Mouse (Mus musculus): Measurements from ENCODE around the gene Rab8b.
"Not testable (repeated sequence)": the region's sequence is repeated elsewhere in the genome, so short reads cannot be mapped to it uniquely, and the experiment has no call there.

Gene Rab8b

DNA sequence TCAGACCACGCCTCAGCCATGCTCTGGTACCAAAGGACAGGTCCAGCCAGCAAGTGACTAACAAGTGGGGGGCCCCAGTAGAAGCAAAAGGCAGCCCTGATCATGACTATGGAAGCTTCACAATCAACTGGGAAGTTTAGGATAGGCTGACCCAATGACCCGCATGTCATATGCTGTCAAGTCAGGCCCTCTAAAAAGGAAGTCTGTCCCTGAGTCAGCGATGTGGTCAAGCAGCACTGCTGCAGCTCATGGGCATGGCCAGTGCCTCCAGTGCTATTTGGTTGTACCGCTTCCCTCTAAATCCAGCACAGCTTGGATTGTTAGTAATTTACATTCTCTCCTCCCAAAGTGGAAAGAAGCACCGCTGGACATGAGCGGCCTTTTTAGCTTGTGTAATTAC is 32.7 kb downstream of the Rab8b start:
- DNase-seq (ENCODE audit: low spot score): peak; percentile 28

DNA sequence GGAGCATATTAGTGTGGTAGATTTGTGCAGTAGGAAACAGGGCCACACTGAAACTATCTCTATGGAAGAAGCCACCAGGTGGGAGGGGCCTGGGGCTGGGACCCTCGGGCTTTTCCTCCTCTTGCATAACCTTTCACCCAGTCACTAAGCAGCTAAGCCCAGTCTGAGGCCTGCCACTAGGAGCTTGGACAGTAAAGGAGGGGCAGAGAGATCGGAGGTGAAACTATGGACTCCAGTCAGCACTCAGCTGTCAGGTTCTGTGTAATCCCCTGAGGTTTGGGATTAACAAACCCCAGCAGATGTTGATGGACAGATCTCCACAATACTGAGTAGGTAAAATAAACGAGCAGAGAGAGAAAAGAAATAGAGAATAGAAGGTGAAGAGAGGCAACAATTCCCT is 33.1 kb downstream of the Rab8b start:
- no peak for DNase-seq (ENCODE audit: low spot score)

DNA sequence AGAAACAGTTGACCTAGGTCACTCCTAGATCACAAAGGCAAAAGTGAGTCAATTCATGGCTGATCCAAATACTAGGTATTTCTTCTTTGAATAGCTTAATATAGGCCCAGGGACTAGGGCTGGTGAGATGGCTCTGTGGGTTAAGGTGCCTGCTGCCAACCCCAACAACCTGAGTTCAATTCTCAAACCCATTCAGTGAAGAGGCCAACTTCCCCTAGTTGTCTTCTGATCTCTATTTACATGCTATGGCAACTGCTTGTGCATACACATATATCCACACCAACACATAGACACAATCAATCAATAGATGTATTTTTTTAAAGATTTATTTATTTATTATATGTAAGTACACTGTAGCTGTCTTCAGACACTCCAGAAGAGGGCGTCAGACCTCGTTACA is 34.9 kb downstream of the Rab8b start:
- no peak for DNase-seq (ENCODE audit: low spot score)

DNA sequence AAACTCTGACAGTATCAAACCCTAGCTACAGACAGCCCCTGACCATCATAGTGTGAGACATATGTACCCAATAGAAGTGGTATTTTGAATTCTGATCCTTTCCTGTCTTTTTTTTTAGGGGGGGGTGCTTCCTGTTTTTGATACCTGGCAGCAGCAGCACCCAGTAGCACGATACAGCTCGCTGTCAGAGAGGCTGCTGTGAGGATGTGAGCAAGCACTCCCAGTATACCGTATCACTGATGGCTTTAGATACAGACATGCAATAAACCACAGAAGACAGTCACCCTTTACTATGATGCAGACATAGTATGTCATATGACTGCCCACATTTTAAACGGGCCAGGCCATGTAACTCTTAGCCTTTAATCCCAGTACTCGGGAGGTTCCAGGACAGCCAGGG is 36.0 kb downstream of the Rab8b start:
- no peak for DNase-seq (ENCODE audit: low spot score)

DNA sequence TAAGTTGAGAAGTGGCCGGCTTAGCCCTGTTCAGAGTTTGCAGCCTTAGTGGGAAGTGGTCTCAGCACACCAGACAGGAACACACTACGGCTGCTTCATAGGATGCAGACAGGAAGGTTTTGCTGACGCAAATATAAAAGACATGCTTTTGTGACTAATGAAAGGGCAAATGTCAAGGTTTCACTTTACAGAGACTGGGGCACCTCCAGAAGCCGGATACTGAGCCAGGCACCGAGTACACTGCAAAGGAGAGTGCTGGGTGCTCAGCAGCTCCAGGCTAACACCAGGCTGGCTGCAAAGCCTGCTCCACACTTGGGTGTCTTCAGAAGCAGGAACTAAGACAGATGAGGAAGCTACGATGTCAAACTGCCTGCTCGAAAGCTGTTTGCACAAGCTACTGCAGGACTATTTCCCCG is 37.1 kb downstream of the Rab8b start:
- peak; percentile 39 for DNase-seq (ENCODE audit: low spot score)

DNA sequence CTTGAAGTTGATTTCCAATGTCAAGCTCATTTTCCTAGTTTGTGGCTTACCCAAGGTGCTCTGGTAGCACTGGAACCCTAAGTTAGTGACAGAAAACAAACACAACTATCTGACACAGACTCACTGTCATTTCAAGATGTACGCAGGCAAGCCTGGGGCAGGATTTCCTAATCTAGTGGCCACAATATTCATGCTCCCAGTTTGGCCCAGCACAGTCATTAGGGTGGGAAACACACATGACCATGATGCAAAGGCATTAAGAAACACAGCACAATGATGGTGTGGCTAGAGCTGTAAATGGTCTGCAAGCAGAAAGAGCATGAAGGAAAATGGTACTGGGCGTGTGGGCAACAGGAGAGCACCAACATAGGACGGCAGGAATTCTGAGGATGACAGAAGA is 37.6 kb downstream of the Rab8b start:
- DNase-seq (ENCODE audit: low spot score): no peak

DNA sequence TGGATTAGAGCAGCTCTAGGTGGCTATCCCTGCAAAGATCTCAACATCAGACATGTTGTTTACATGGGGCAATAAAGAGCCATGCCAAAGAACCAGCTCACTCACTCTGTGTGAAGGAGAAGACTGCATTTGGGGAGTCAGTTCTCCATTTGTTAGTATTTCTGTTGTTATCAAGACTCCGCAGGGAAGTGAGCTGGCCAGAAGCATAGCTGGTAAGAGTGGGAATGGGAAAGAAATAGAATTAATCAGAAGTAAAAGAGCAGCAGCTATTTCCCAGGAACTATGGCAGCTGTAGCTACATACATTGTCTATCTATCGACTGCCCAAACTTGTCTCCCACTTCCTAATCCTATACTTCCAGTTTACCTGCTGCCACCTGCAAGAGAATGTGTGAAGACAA is 38.7 kb downstream of the Rab8b start:
- no peak for DNase-seq (ENCODE audit: low spot score)

DNA sequence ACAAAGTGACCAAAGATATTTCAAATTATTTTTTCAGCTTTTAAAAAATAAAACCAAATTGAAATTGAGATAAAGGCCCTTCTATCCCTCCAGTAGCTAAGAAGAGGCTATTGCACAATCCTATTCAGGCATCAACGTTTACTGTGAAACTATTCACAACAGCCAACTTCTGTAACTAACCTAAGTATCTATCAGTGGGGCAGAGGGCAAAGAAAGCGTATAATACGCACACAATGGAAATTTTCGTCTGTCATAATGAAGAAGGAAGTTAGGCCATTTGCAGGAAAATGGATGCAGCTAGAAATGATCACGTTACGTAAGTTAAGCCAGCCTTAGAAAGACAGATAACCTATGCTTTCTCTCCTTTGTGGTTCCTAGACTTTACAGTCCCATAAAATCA is 40.0 kb downstream of the Rab8b start:
- DNase-seq (ENCODE audit: low spot score): no peak

DNA sequence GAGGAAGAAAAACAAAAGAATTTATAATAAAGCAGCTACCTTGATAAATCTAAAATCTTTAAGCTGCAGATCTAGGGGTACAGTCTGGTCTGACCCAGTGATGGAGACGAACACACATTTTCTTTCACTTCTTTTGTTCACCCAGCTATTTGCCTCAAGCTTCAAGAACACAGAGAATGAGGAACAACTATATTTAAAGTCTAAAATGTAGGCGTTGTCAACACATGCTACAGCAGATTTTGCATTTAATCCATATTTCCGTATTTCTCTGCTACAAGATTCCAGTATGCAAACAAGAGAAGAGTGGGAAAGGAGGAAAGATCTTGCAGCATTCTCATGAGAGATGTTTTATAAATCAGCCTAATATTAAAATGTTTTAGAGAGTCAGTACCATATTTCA is 40.6 kb downstream of the Rab8b start:
- DNase-seq (ENCODE audit: low spot score): no peak

DNA sequence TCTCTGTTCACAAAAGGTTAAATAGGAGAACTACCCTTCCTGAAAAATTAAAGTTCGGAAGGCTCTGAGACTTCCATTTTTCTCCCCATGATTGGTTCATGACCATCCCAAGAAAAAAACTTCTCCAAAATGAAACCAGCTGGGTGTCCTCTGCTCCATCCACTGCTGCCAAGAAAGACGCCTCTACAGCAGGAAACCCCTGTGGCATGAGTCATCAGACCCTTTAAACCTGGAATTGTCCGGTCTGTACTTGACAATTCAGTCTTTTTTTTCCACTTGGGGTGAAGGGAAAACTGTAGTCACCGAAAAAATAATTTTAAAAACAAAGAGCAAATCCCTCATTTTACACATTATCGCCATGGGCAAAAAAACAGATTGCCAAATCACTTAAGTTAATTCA is 42.9 kb downstream of the Rab8b start:
- no peak for DNase-seq (ENCODE audit: low spot score)

DNA sequence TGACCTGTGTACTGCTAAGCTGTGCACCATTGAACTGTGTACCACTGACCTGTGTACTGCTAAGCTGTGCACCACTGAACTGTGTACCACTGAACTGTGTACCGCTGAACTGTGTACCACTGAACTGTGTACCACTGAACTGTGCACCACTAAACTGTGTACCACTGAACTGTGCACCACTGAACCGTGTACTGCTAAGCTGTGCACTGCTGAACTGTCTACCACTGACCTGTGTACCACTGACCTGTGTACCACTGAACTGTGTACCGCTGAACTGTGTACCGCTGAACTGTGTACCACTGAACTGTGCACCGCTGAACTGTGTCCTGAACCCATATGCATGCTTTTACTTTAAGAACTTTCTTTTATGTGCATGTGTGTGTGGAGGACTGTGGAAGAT is 45.2 kb downstream of the Rab8b start:
- DNase-seq (ENCODE audit: low spot score): no peak

DNA sequence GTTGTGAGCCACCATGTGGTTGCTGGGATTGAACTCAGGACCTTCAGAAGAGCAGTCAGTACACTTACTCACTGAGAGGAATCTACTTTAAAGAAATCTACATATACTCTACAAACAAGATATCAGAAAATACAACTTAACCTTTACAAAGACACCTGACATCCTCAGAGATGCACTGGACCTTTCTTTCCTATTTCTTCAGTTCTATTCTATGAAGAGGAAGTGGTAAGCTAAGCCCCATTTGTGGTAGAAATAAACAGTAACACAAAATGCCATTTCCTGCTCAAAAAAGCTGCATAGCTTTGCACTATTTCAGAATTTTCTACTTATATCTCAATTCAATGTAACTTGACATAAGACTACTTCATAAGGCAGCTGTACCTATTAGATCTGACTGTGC is 46.0 kb downstream of the Rab8b start:
- no peak for DNase-seq (ENCODE audit: low spot score)

DNA sequence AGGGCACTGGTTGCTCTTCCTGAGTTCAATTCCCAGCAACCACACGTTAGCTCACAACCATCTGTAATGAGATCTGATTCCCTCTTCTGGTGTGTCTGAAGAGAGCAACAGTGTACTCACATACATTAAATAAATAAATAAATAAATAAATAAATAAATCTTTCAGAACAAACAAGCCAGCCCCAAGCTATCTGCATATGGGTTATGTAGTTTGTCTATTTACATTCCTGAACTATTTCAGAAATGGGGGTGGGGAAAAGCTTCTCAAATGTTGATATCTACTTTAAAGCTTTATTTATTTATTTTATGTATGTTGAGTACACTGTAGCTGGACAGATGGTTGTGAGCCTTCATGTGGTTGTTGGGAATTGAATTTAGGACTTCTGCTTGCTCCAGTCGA is 46.5 kb downstream of the Rab8b start:
- DNase-seq (ENCODE audit: low spot score): not testable (repeated sequence)

DNA sequence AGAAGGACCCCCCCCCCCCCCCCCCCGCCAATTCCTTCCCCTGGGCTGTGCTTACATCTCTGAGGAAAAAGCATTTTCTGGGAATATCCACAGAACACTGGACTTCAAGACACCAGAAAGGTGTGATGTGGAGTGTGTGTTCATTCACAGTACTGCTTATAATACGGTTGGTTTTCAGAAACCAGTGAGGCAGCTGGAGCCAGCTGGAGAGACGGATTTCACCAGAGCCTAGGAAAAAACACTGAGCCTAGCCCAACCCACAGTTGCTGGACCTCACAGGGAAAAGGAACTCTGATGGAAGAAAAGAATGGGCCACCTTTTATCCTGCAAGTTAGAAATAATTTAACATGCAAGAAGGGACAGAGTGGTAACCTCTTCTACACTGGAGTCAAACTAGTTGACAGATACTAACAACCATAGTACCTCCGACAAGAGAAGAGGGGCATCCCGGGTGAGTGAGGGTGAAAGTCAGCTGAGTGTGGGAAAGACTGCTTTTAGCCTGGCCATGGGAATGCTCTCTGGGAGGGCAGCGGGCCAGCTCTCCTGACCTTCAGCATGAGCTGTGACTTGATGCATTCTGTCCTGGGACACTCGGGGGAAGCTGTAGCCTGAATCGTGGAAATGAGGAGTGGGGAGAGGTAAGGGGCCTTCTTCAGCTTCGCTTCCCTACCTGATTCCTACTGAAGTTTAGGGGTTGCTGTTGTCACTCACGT is 47.3 kb downstream of the Rab8b start:
- DNase-seq (ENCODE audit: low spot score): no peak

DNA sequence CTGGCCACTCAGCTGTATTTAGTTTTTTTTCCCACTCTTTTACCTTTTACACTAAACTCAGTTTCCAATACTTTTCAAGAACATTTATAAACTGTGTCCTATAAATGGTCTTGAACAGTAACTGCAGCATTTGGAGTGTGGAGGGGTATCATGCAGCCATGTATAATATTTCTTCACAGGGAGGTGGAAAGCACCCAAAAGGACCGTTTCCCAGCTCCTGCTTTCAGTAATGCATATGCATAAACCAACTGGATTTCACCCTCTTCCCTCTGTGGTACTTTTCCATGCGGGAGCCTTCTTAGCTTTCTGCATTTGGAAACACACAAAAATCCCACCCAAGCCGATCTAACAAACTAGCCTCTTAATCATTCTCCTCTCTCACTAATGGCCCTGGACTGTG is 54.8 kb downstream of the Rab8b start:
- no peak for DNase-seq (ENCODE audit: low spot score)

DNA sequence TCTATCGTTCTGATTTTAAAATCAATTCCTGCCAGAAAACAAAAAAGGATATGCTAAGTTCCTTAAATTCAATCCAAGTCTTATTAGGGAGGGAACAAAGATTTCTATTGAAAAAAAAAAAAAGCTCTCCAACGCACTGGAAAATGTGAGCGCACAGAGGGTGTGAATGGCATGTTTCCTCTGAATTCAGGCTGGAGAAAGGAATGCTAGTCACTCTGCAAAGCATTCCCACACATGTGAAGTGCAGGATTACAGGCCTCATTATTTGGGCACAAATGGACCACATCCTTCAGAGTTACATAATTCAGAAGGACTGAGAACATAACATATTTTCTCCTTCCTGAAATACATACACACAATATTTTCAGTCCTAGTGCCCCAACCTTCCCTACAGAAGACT is 56.0 kb downstream of the Rab8b start:
- DNase-seq (ENCODE audit: low spot score): no peak

DNA sequence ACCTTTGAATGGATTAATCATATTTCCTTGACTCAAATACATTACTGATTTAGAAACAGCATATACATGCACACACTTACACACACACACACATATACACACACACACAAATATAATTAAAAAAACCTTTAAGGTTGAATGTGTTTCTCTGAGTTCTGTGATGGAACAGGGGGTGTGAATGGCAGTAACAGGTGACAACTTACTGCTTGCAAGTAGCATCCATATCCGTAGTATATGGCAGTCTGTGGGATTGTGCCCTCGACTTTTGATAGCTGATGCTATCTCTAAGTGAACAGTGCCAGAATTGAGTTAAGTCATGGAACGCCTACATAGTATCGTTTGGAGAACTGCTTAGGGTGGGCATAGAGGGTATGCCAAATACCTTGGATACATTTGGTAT is 57.3 kb downstream of the Rab8b start:
- DNase-seq (ENCODE audit: low spot score): no peak

DNA sequence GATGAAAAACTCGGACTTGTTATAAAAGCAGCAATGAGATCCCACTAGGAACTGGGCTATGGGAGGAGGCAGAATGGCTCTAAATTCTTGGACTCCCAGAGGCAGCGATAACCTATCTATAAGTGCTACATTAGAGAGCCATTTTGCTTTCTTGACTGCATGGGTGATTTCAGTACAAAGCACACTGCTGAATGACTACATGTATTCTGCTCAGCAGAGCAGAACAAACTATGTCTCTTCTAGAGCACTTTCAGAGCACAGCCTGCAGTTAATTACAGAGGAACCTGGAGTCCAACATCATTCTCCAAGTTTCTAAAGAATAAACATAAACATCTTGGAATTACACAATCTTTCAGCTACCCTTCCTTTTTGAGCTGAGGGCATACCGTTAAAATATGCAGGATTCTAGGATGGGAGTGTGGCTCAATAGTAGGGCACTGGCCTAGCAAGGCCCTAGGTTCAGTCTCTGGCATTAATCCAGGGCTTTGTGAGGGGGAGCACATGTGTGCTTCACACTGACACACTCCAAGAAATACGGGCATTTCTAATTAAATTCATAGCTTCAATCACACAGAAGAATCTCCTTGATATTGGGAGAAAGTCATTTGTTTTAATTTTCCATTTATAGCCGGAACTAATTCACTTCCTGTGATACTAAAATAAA is 58.3 kb downstream of the Rab8b start:
- DNase-seq (ENCODE audit: low spot score): no peak

DNA sequence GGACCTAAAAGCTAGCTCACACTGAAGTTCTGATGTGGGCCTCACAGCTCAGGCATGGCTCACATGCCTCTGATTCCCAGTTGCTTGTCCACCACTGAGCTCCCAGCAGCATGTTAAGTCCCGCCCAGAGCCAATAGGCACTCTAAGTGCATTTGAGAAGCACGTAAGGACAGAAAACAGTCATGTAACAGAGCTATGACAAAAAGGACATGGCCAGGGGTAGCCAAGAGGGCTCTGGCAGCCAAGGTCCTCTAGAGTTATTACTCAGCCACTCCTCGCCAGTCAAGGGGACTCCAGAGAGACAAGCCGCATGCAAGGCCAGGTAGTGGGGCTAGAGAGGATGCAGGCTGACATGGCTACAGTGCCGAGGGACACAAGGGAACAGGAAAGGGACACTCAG is 60.0 kb downstream of the Rab8b start:
- no peak for DNase-seq (ENCODE audit: low spot score)

DNA sequence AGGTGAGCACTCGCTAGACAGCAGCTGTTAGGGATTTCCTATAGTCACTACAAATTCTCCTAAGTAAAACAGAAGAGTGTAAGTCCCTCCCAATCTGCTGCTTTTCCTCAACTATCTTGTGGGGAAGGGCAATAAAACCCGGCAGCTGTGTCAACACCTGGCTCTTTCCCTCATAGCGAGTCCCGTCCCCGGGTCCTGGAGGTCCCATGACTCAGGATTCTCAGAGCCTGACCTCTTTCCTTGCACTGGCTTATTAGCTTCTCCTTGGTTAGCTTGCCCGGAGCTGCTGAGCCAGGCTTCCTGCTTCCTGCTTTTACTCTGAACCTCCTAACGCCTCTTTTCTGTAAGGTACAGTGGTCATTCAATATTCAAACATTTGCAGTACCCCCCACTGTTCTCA is 63.6 kb downstream of the Rab8b start:
- peak; percentile 58 for DNase-seq (ENCODE audit: low spot score)

DNA sequence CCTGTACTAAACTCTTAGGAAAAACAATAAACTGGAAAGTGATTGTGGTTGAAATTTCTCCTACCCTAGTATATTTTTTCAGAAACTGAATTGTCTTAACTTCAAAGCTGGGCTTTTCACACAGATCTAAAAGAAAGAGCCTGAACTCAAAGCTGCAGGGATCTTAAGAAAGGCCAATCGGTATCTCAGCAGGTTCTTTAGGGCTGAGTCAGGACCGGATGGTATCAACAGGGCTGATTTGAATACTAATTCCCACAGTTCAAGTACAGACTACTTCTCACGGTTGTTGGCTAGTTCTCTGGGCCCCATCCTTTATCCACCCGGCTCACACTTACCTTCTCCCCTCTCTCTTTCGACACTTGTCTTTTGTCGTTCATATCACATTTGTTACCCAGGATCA is 66.9 kb downstream of the Rab8b start:
- no peak for DNase-seq (ENCODE audit: low spot score)

DNA sequence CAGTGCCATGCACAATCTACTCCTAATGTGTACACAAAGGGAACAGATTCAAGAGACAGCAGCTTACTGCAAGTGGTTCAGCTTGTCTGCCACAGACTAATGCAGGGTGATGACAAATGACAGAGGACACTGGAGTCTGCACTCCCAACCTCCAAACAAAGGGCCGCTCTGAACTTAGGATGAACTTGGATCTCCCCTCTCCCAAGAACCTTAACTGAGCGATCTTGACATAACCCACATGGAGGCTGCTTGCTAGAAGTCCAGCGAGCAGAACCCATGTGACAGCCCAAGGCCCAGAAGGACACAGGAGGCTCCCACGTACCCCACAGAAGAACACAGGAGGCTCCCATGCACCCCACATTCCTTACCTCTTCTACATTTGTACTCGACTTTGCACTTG is 68.5 kb downstream of the Rab8b start:
- DNase-seq (ENCODE audit: low spot score): peak; percentile 39

DNA sequence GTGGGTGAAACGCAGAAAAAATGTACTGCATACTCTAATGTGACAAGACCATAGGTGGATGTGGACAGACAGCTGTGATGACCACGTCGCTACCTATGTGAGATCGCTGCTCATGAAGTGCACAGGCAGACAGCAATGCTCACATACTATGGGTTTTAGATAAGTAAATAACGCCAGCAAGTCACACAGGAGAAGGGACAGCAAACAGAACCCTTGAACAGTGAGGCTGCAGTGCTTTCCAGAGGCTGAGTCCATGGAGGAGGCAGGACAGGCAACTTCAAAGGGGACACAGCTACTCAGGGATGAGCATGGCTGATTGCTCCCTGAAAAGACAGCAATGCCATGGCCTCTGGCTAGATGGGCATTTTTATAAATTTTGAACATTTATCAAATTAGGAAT is 72.7 kb downstream of the Rab8b start:
- DNase-seq (ENCODE audit: low spot score): no peak

DNA sequence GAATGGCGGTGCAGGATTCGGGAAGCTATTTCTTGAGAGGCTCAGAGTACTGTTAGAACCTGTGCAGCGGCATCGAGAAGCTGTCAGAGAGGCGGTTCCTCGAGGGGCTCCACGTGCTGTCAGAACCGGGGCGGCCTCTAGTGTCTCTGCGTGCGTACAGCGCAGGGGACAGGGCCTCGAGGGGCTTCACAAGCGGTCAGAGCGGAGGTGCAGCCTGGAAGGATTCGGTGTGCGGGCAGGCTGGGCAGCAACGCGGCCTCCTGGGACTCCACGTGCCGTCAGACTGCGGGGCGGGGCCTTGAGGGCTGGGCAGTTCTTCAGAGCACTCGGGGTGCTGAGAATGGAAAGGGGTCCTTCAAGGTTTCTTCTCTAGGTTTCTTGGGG is 84.4 kb downstream of the Rab8b start:
- DNase-seq (ENCODE audit: low spot score): peak; percentile 72
